Mouse (Mus musculus) CH12.LX (cell line): ENCODE data around the gene Slc2a3.

Experiments used
- CTCF ChIP-seq, 2 experiments: IDR thresholded peaks in 1 of 2; conservative IDR thresholded peaks in 1 of 2; 2 replicates each; pipeline ENCODE4 v1.5.1; 2011 to 2012; ENCODE audit warnings: low read depth in 2 of 2, low read length in 2 of 2, improper control_type of control experiment in 1 of 2, inconsistent platforms in 1 of 2, mild to moderate bottlenecking in 1 of 2, moderate library complexity in 1 of 2
- IRF4 ChIP-seq: IDR thresholded peaks from 2 replicates; pipeline ENCODE4 v1.6.1; 2014; ENCODE audit warnings: low read depth, mild to moderate bottlenecking, inconsistent platforms, low read length, improper control_type of control experiment
- JUND ChIP-seq: conservative IDR thresholded peaks from 2 replicates; pipeline ENCODE4 v1.6.1; 2011; ENCODE audit warnings: low read depth, low read length, improper control_type of control experiment

- TF ChIP-seq CTCF (conservative IDR thresholded peaks at IDR 0.05 in 1 of 2, IDR thresholded peaks at IDR 0.05 in 1 of 2; ENCODE audit: low read depth in 2 of 2, low read length in 2 of 2) (no peak), IRF4 (no peak), JUND (no peak)
Measured at GRCm38 (mm10) chr6:122801801-122802514, 518 bp upstream of the Slc2a3 start.
